Mouse (Mus musculus) forebrain, embryonic 11.5 days (tissue): ENCODE data around the gene Sertad2. TPM values are rescaled to one million over a fixed set of nuclear protein-coding genes. Genes with fewer than 3 reads are reported as not detected.
A peak's percentile ranks its signal among the peaks of the same experiment; 100 is the strongest.

Source experiments
- ATAC-seq: fragments of 200-750 bp; cut with Nextera tagmentation; replicated peaks from 2 replicates; pipeline ENCODE4 v1.8.0; 2017; ENCODE audit warnings: moderate TSS enrichment; ENCODE audit not compliant: low FRiP score
- DNase-seq: peaks from one replicate; pipeline ENCODE4 v3.0.0-alpha.2; 2017; ENCODE audit warnings: low spot score
- H3K27ac ChIP-seq: fragments of 300-500 bp; sonication (generic); 2 replicates; pipeline ENCODE4 v1.5.1; 2014; ENCODE audit warnings: low read depth, low read length
- H3K27me3 ChIP-seq: fragments of 300-500 bp; sonication (generic); 2 replicates; pipeline ENCODE4 v1.6.1; 2014; ENCODE audit warnings: mild to moderate bottlenecking, low read length, mixed read lengths; ENCODE audit not compliant: control insufficient read depth, insufficient read depth
- H3K36me3 ChIP-seq: fragments of 300-500 bp; sonication (generic); 2 replicates; pipeline ENCODE4 v1.6.1; 2014; ENCODE audit warnings: mild to moderate bottlenecking, low read length, moderate library complexity, mixed read lengths; ENCODE audit not compliant: control insufficient read depth, insufficient read depth
- H3K4me1 ChIP-seq: fragments of 300-500 bp; sonication (generic); replicated peaks from 2 replicates; pipeline ENCODE4 v1.6.1; 2014; ENCODE audit warnings: low read length, mixed read lengths; ENCODE audit not compliant: control insufficient read depth, insufficient read depth
- H3K4me2 ChIP-seq: fragments of 300-500 bp; sonication (generic); 2 replicates; pipeline ENCODE4 v1.6.1; 2014; ENCODE audit warnings: low read depth, mild to moderate bottlenecking, low read length, moderate library complexity, mixed read lengths; ENCODE audit not compliant: severe bottlenecking
- H3K4me3 ChIP-seq: fragments of 300-500 bp; sonication (generic); 2 replicates; pipeline ENCODE4 v1.5.1; 2014; ENCODE audit warnings: low read depth, low read length
- H3K9ac ChIP-seq: fragments of 300-500 bp; sonication (generic); 2 replicates; pipeline ENCODE4 v1.6.1; 2014; ENCODE audit warnings: low read length
- H3K9me3 ChIP-seq: fragments of 300-500 bp; sonication (generic); 2 replicates; pipeline ENCODE4 v1.6.1; 2016; ENCODE audit warnings: low read length, mixed read lengths; ENCODE audit not compliant: control insufficient read depth
- WGBS: fragments of 180-500 bp; shearing (Covaris S2); extraction: QIAGEN DNeasy Blood & Tissue Kit; methylation state at CpG from one replicate; pipeline ENCODE4 v1.1.7; 2014; 5-methylcytosine and 5-hydroxymethylcytosine counted together
- polyA plus RNA-seq: library from polyadenylated mRNA; unstranded; fragments of >200 nt; fragmentation: Nextera tagmentation; extraction: Ambion mirVana; gene quantifications from 2 replicates; pipeline ENCODE4 v1.2.1, GENCODE M21; 2014

The Sertad2 gene
- polyA plus RNA-seq, 1 experiment from 2014 or later, result 26.5 TPM

DNA sequence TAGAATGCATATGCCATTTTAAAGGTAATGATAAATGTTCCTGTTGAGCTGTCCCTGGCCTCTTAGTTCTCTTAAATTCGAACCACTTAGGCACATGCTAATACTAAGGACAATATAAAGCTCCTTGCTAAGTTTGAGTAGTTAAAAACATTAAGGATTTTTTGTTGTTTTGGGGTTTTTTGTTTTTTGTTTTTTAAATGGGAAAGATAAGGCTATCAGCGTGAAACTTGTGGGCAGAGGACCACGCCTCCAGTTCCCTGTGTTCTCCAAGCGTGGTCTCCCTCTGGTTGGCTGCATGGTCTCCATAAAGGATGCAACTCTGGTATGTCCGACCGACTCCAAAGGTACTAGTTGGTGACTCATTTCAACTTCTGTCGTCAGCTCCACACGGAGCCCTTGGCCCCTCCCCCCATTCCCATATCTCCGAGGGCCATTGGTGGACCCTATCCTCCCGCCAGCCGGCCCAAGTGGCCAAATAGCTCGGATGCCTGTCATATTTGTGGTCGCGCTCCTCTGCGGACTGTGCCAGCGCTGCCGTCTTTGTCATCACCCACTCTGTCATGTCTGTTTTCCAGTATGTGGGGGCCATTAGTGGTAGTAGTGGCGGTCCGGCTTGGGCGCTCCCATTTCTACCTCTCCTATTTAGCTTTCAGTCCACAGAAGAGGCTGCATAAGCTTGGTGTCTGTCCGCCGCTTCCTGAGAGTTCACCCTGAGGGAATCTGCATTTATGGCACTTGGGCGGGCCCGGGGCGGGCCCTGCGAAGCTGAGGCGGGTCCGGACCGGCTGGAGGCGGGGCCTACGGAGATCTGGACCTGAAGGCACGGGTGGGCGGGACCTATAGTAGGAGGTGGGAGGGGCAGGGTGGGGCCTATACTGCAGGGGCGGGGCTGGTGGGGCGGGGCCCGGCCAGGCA is 88.2 kb downstream of the Sertad2 start:
- no peaks in the 10 kb centered on the region for H3K9me3 ChIP-seq
- H3K27ac ChIP-seq, result peak overlapping the region; percentile 93
- peak overlapping the region; percentile 81 for H3K4me3 ChIP-seq
- peak overlapping the region; percentile 77 for H3K4me2 ChIP-seq
- H3K4me1 ChIP-seq, result peaks cover 11% of the 10 kb centered on the region
- peak; percentile 91 for ATAC-seq
- 3% methylated on average over 33 of the region's 36 CpGs for WGBS
- H3K36me3 ChIP-seq, result no peaks in the 10 kb centered on the region
- no peaks in the 10 kb centered on the region for H3K27me3 ChIP-seq
- H3K9ac ChIP-seq, result peak overlapping the region; percentile 39
- DNase-seq, result peak; percentile 98

DNA sequence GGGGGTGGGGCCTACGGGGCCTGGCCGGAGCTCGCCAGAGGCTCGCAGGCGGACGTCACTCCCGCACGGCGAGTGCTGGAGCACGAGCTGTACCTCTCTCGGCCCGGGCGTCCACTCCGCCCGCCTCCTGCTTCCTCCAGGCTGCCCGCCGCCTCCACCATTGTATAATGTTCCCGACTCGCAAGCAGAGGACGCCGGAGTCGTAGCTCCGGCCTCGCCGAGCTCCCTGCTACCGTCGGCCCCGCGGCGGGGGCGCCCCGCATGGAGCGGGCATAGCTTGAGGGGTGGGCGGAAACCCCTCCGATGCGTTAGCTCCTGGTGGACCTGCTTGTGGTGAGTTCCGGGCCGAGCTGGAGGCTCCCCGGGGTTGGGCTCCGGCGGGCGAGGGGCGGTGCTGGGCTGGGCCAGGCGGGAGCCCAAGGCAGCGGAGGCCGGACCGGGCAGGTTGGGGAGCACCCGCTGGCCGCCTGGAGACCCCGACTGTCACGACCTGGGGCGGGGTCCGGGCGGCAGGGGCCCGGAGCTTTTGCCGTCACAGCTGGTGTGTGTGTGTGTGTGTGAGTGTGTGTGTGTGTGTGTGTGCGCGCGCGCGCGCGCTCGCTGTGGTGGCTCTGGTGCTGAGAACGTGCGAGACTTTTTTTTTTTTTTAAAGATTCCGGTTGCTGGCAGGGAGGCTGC is 89.0 kb downstream of the Sertad2 start:
- H3K36me3 ChIP-seq, result no peaks in the 10 kb centered on the region
- H3K4me2 ChIP-seq, result peak overlapping the region; percentile 65
- WGBS, result under 1% methylated on average over 53 of the region's 67 CpGs
- H3K9me3 ChIP-seq, result no peaks in the 10 kb centered on the region
- peak overlapping the region; percentile 93 for H3K27ac ChIP-seq
- peak; percentile 89 for DNase-seq
- H3K9ac ChIP-seq, result peak overlapping the region; percentile 92
- H3K4me3 ChIP-seq, result peak overlapping the region; percentile 81
- ATAC-seq, result peak; percentile 94
- H3K4me1 ChIP-seq, result peaks cover 12% of the 10 kb centered on the region
- no peaks in the 10 kb centered on the region for H3K27me3 ChIP-seq

DNA sequence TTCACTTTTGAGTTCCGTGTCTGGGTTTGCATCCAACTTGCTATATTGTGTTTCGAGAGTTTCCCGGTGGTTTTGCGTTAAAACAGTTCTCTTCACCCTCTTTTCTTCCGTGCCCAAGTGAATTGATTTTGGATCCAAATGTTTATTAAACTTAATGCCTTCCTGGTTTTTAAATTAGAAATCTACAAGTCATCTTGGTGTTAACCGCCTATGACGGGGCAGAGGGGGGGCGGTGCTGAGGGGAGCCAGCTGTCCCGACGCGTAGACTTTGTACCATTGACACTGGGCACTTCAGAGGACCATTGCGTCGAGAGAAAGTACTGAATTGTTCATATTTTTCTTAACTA is 89.5 kb downstream of the Sertad2 start:
- Histone ChIP-seq H3K4me1 (peaks cover 12% of the 10 kb centered on the region), H3K9ac (peak overlapping the region; percentile 92), H3K27me3 (no peaks in the 10 kb centered on the region), H3K4me2 (peak overlapping the region; percentile 65), H3K4me3 (peak overlapping the region; percentile 81), H3K36me3 (no peaks in the 10 kb centered on the region), H3K27ac (peak overlapping the region; percentile 93), H3K9me3 (no peaks in the 10 kb centered on the region)
- DNase-seq (peak; percentile 75), ATAC-seq (no peak)
- WGBS, result 1% methylated on average over 13 of the region's 13 CpGs

DNA sequence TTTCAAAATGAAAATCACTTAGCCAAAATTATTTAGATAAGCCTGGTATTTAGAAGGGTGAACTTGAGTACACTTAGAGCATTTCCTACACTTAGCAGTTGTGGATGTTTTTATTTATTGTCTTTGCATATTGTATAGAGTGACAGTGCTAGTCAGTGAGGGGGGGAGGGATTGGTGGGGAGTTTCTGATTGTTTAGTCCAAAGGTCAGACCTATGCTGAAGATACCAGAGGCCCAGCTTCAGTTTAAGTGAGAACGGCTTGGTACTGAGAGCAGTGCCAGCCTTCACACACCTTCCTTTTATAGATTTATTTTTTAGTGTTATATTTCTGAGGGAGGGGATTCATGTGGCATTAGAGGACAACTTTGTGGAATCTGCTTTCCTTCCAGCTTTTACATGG is 91.5 kb downstream of the Sertad2 start:
- Histone ChIP-seq H3K36me3 (no peaks in the 10 kb centered on the region), H3K4me3 (no peak overlapping the region), H3K4me2 (no peak overlapping the region; the same call in 1 of the 2 replicates), H3K27ac (no peak overlapping the region), H3K9me3 (no peaks in the 10 kb centered on the region), H3K27me3 (no peaks in the 10 kb centered on the region), H3K9ac (no peak overlapping the region), H3K4me1 (peaks cover 14% of the 10 kb centered on the region)
- DNase-seq, result no peak
- WGBS, result 64% methylated on average over 1 of the region's 1 CpGs
- ATAC-seq, result no peak

DNA sequence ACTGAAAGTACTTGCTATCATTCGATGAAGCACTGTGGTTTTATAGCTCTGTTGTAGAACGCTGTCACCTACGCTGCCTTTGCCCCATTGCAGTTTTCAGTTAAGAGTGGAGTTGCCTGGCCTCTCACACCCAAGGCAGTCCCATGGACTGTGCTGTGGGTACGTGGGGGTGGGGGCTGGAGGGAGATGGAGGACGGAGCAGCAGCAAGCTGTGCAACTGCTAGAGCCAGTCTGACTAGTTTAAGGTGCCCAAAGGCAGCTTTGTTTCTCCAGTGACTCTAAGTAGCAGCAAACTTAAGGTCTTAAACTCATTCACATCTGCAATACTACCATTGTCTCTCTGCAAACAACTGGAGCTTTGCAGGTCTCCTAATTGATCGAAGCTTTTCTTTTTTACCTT is 92.6 kb downstream of the Sertad2 start:
- Histone ChIP-seq H3K27me3 (no peaks in the 10 kb centered on the region), H3K4me3 (no peak overlapping the region), H3K4me1 (peaks cover 24% of the 10 kb centered on the region), H3K4me2 (peak overlapping the region; percentile 29; the same call in 1 of the 2 replicates), H3K9ac (no peak overlapping the region), H3K27ac (0 out of 2 replicates have a peak overlapping the region, but pooled peaks have one; percentile 28), H3K36me3 (no peaks in the 10 kb centered on the region), H3K9me3 (no peaks in the 10 kb centered on the region)
- DNase-seq (no peak), ATAC-seq (no peak)
- 15% methylated on average over 6 of the region's 6 CpGs for WGBS

DNA sequence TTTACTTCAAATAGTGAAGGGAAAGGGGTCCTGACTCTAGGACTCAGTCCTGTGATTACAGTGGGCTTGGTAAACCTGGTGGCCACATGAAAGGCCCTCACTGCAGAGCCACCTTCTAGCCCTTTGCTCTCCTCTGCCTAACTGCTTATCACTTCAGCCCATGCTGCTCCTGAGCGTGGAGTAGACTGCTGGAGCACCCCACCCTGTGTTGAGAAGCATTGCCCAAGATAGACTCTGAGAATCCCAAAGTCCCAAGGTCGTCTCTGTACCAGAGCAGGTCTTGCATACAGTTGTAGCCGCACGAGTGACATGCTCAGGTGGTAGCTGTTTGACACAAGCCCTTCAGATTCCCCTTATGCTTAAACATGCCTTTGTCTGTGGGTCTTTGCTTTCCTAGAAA is 93.1 kb downstream of the Sertad2 start:
- ATAC-seq (no peak), DNase-seq (no peak)
- Histone ChIP-seq H3K27me3 (no peaks in the 10 kb centered on the region), H3K36me3 (no peaks in the 10 kb centered on the region), H3K4me2 (no peak overlapping the region), H3K4me3 (no peak overlapping the region), H3K9me3 (no peaks in the 10 kb centered on the region), H3K9ac (no peak overlapping the region), H3K4me1 (peaks cover 28% of the 10 kb centered on the region), H3K27ac (no peak overlapping the region)
- 45% methylated on average over 4 of the region's 4 CpGs for WGBS

DNA sequence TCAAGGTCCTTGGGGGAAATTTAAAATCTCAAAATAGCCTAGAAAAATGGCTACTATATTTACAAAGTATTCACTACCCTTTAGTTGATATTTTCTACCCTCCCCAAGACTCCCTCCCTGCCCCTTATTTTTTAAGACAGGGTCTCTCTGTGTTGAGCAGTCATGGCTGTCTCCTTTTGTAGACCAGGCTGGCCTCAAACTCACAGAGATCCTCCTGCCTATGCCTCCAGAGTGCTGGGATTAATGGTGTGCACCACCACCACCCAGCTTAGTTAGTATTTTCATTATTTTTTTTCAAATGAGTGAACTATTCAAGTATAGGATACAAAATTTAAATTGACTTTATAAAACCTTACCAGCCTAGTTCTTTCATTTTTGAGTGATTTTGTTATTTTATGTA is 94.0 kb downstream of the Sertad2 start:
- H3K4me2 ChIP-seq, result no peak overlapping the region
- H3K4me3 ChIP-seq, result no peak overlapping the region
- no peak for ATAC-seq
- no peaks in the 10 kb centered on the region for H3K27me3 ChIP-seq
- H3K36me3 ChIP-seq, result no peaks in the 10 kb centered on the region
- H3K9me3 ChIP-seq, result no peaks in the 10 kb centered on the region
- H3K9ac ChIP-seq, result no peak overlapping the region
- H3K4me1 ChIP-seq, result peaks cover 28% of the 10 kb centered on the region
- DNase-seq, result no peak
- no peak overlapping the region for H3K27ac ChIP-seq

DNA sequence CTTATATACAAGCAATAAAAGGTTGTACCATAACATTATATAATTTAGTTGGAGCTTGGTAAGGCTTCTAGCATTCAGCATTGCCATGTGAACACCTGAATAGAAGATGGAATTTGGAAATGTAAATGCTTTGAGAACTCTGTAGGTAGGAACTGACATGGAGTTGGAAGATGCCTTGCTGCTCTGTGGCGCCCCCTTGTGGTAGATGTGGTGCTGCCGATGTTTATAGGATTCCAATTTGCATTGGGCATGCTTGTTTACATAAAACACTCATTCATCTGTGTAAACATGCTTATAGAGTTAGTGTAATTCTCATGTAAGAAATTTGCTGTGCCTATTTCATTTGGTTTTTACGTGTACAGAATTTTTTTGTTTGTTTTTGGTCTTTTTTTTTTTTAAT is 95.8 kb downstream of the Sertad2 start:
- no peaks in the 10 kb centered on the region for H3K36me3 ChIP-seq
- no peak overlapping the region for H3K9ac ChIP-seq
- H3K4me1 ChIP-seq, result peaks cover 21% of the 10 kb centered on the region
- H3K9me3 ChIP-seq, result no peaks in the 10 kb centered on the region
- H3K4me2 ChIP-seq, result no peak overlapping the region
- ATAC-seq (no peak), DNase-seq (peak; percentile 87)
- no peak overlapping the region for H3K4me3 ChIP-seq
- 29% methylated on average over 3 of the region's 3 CpGs for WGBS
- H3K27ac ChIP-seq, result no peak overlapping the region
- no peaks in the 10 kb centered on the region for H3K27me3 ChIP-seq
